Mouse (Mus musculus): ENCODE data around the gene Pappa.

GRCm38 (mm10) chr4:65373841-65374240 lies 249.9 kb downstream of the Pappa start:
- TF ChIP-seq CTCF (conservative IDR thresholded peaks at IDR 0.05; ENCODE audit: low read length) = no peak
- no peak for TF ChIP-seq POU5F1 (IDR thresholded peaks at IDR 0.05; ENCODE audit: borderline replicate concordance, low read length)

All from E14TG2a.4 (cell line).